Mouse (Mus musculus) neural tube, embryonic 15.5 days (tissue): ENCODE measurements around the gene Cenpn. TPM values are rescaled to one million over a fixed set of nuclear protein-coding genes. Genes with fewer than 3 reads are reported as not detected.
A peak's percentile ranks its signal among the peaks of the same experiment; 100 is the strongest.

Source experiments
- ATAC-seq: fragments of 200-750 bp; cut with Nextera tagmentation; 2 replicates; pipeline ENCODE4 v1.8.0; 2017; ENCODE audit warnings: mild to moderate bottlenecking, moderate TSS enrichment, moderate library complexity; ENCODE audit not compliant: low FRiP score
- H3K27ac ChIP-seq: fragments of 300-500 bp; sonication (generic); replicated peaks from 2 replicates; pipeline ENCODE4 v1.5.1; 2015; ENCODE audit warnings: mild to moderate bottlenecking, inconsistent platforms
- H3K27me3 ChIP-seq: fragments of 300-500 bp; sonication (generic); replicated peaks from 2 replicates; pipeline ENCODE4 v1.6.1; 2015; ENCODE audit warnings: inconsistent platforms
- H3K36me3 ChIP-seq: fragments of 300-500 bp; sonication (generic); 2 replicates; pipeline ENCODE4 v1.6.1; 2015; ENCODE audit warnings: inconsistent platforms
- H3K4me1 ChIP-seq: fragments of 300-500 bp; sonication (generic); 2 replicates; pipeline ENCODE4 v1.6.1; 2015; ENCODE audit warnings: inconsistent platforms
- H3K4me2 ChIP-seq: fragments of 300-500 bp; sonication (generic); 2 replicates; pipeline ENCODE4 v1.6.1; 2015; ENCODE audit warnings: inconsistent platforms, mild to moderate bottlenecking, moderate library complexity
- H3K4me3 ChIP-seq: fragments of 300-500 bp; sonication (generic); replicated peaks from 2 replicates; pipeline ENCODE4 v1.5.1; 2015; ENCODE audit warnings: mild to moderate bottlenecking, inconsistent platforms
- H3K9ac ChIP-seq: fragments of 300-500 bp; sonication (generic); replicated peaks from 2 replicates; pipeline ENCODE4 v1.6.1; 2015; ENCODE audit warnings: mild to moderate bottlenecking, inconsistent platforms
- H3K9me3 ChIP-seq: fragments of 300-500 bp; sonication (generic); replicated peaks from 2 replicates; pipeline ENCODE4 v1.6.1; 2016; ENCODE audit warnings: inconsistent platforms
- WGBS: fragments of 180-500 bp; shearing (Covaris S2); methylation state at CpG from one replicate; pipeline ENCODE4 v1.1.7; 2015; ENCODE audit warnings: mixed read lengths; 5-methylcytosine and 5-hydroxymethylcytosine counted together
- polyA plus RNA-seq: library from polyadenylated mRNA; unstranded; fragments of >200 nt; fragmentation: Nextera tagmentation; extraction: Ambion mirVana; gene quantifications from 2 replicates; pipeline ENCODE4 v1.2.1, GENCODE M21; 2015

Cenpn gene
- polyA plus RNA-seq, 1 experiment from 2014 or later, result 7.4 TPM

DNA sequence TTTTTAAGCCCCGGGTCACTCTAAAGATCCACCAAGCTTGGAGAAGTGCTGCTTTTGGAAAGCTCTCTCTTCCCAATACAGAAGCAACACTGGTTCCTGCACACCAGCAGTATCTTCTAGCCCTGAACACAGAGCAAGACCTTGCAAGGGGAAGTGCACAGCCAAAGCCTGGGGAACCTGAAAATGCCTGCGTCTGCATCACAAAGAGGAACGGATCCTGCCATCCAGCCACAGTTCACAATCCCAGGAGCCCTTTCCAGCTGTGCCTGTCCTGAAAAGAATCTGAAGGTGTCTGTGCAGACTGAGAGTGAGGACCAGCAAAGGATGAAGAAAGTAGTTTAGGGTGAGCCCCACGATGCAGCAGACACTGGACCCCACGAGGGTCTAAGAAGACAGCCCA lies 53.5 kb downstream of the Cenpn start:
- peaks cover 15% of the 10 kb centered on the region for H3K4me1 ChIP-seq
- 0 out of 2 replicates have a peak, but pooled peaks cover 3% of the 10 kb centered on the region for H3K36me3 ChIP-seq
- H3K4me2 ChIP-seq, result no peak overlapping the region
- no peaks in the 10 kb centered on the region for H3K9me3 ChIP-seq
- H3K9ac ChIP-seq, result no peak overlapping the region
- no peaks in the 10 kb centered on the region for H3K27me3 ChIP-seq
- WGBS, result 42% methylated on average over 5 of the region's 5 CpGs
- H3K27ac ChIP-seq, result no peak overlapping the region
- ATAC-seq, result no peak
- H3K4me3 ChIP-seq, result no peak overlapping the region

DNA sequence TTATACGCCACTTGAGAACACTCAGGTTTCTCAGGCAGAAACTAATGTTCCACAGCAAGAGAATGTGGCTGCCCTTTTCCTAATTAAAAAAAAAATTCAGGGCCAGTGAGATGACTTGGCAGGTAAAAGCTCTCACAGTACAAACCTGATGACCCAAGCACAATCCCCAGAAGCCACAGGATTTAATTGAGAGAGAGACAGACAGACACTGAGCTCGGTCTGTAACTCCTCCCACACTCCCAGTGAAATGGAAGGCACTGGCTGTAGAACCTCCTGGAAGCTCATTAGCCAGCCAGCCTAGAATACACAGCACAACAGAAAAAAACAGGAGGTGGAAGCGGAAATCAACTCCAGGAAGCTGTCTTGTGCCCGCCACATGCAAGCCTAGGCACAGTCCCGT lies 54.1 kb downstream of the Cenpn start:
- no peak for ATAC-seq
- Histone ChIP-seq H3K4me3 (no peak overlapping the region), H3K36me3 (0 out of 2 replicates have a peak, but pooled peaks cover 3% of the 10 kb centered on the region), H3K4me1 (peaks cover 16% of the 10 kb centered on the region), H3K9ac (no peak overlapping the region), H3K9me3 (no peaks in the 10 kb centered on the region), H3K4me2 (no peak overlapping the region), H3K27ac (no peak overlapping the region), H3K27me3 (no peaks in the 10 kb centered on the region)
- 70% methylated on average over 5 of the region's 5 CpGs for WGBS

DNA sequence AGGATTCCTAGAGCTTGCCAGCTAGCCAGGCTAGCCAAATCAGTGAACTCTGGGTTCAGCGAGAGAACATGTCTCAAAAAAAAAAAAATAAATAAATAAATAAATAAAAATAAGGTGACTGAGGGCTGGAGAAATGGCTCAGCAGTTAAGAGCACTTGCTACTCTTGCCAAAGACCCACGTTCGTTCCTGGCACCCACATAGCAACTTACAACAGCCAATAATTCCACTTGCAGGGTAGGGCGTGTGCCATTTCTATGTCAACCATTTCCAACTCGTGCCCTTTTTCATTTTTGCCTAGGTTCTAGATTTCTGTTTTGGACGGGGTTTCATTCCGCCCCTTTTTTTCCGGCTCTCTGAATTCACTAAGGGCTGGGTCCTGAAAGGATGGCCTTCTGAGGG lies 56.5 kb downstream of the Cenpn start:
- no peaks in the 10 kb centered on the region for H3K27me3 ChIP-seq
- peak overlapping the region; percentile 79 for H3K27ac ChIP-seq
- no peak for ATAC-seq
- peak overlapping the region; percentile 90 for H3K4me3 ChIP-seq
- 34% methylated on average over 8 of the region's 8 CpGs for WGBS
- H3K9ac ChIP-seq, result peak overlapping the region; percentile 59
- H3K4me1 ChIP-seq, result peaks cover 16% of the 10 kb centered on the region
- H3K4me2 ChIP-seq, result peak overlapping the region; percentile 93
- H3K9me3 ChIP-seq, result no peaks in the 10 kb centered on the region
- H3K36me3 ChIP-seq, result peaks cover 3% of the 10 kb centered on the region; the same call in 1 of the 2 replicates

DNA sequence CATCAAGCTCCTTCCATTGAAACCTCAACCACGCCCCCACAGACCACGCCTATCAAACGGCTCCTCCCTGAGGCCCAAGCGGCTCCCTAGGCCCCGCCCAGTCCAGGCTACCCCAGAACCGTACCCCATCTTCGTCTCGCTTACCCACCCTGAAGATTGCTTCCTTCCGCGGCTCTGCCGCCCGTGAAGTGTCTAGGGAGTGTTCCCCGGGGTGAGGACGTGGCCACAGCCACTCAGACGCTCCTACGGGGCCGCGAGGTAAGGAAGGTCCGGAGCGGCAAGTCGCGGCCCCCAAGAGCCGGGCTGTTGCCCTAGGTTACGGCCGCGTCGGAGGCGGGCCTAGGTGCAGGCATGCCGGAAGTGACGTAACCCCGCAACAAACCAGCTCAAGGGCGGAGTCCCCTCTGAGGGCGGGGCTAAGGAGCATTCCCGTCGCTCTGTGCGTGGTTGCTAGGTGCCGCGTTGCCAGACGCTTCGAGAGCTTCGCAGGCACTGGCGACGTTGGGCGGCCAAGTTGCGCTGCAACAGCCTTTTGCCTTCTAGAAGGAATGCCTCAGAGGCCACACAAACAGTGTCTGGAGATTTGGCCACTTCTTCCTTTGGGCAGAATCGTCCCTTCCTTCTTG lies 57.2 kb downstream of the Cenpn start, which contains the start of gene 1700030J22Rik:
1700030J22Rik (minus strand) TSS at position 329 of the 626 bp plus-strand sequence.
- Histone ChIP-seq H3K36me3 (peaks cover 9% of the 10 kb centered on the region), H3K9ac (peak within 1 kb of the TSS; percentile 59), H3K27me3 (no peaks in the 10 kb centered on the region), H3K4me2 (peak within 1 kb of the TSS; percentile 93), H3K9me3 (no peaks in the 10 kb centered on the region), H3K27ac (peak within 1 kb of the TSS; percentile 79), H3K4me1 (peaks cover 16% of the 10 kb centered on the region), H3K4me3 (peak within 1 kb of the TSS; percentile 90)
- WGBS, result under 1% methylated on average over 46 of the region's 46 CpGs
- ATAC-seq, result peak; percentile 99

DNA sequence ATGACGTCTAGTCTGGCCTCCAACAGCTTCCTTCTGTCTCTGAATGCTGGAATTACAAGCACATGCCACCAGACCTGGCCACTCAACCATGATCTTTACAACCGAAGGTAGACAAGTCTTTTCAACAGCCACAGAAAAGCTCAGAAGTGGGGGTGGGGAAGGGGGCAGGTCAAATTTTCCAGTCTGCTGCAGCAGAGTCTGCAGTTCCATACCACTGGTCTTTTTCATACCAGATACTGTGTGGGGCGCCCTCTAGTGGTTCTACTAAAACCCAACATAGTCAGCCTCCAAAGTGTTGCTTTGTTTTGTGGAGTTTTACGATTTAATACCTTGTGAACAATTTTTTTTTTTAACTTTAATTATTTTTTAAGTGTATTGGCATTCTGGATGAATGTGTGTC lies 58.6 kb downstream of the Cenpn start:
- Histone ChIP-seq H3K9me3 (no peaks in the 10 kb centered on the region), H3K9ac (no peak overlapping the region), H3K27ac (no peak overlapping the region), H3K36me3 (peaks cover 13% of the 10 kb centered on the region), H3K4me2 (peak overlapping the region; percentile 19; the same call in 1 of the 2 replicates), H3K4me1 (peaks cover 16% of the 10 kb centered on the region), H3K4me3 (no peak overlapping the region), H3K27me3 (no peaks in the 10 kb centered on the region)
- ATAC-seq, result no peak
- 14% methylated on average over 4 of the region's 4 CpGs for WGBS

DNA sequence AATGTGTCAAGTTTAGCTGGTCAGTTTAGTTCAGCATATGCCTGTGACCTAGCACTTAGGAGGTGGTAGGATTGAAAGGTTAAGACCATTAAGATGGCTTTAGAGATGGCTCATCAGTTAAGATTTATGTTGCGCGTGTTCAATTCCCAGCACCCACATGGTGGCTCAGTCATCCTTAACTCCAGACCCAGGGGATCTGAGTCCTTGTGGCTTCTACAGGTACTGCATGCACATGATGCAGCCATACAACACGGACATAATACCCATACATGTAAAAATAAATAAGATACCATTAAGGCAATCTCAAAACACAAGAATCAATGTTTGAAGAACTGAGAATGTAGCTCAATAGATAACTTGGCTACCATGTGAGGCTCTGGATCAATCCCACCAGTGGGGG lies 68.3 kb downstream of the Cenpn start:
- no peaks in the 10 kb centered on the region for H3K27me3 ChIP-seq
- H3K9me3 ChIP-seq, result no peaks in the 10 kb centered on the region
- 95% methylated on average over 3 of the region's 3 CpGs for WGBS
- no peak overlapping the region for H3K4me2 ChIP-seq
- peaks cover 19% of the 10 kb centered on the region for H3K4me1 ChIP-seq
- no peak overlapping the region for H3K9ac ChIP-seq
- H3K4me3 ChIP-seq, result no peak overlapping the region
- H3K27ac ChIP-seq, result no peak overlapping the region
- no peak for ATAC-seq
- H3K36me3 ChIP-seq, result peaks cover 7% of the 10 kb centered on the region; the same call in 1 of the 2 replicates

Other genes with a start within 250 kb of the Cenpn start
- gene Cdyl2, start 188.7 kb upstream of the Cenpn start, polyA plus RNA-seq, result 10.6 and 11.3 TPM in 2 replicates
- gene Cmc2, start 275 bp upstream of the Cenpn start, polyA plus RNA-seq, result 39.4 and 40.1 TPM in 2 replicates
- 19.4 and 19.6 TPM in 2 replicates for gene Atmin, start 21.7 kb downstream of the Cenpn start, polyA plus RNA-seq
- 5.9 and 7.0 TPM in 2 replicates for gene 1700030J22Rik, start 57.2 kb downstream of the Cenpn start, polyA plus RNA-seq
- gene Gcsh, start 71.8 kb downstream of the Cenpn start, polyA plus RNA-seq, result 108 and 116 TPM in 2 replicates
- 0.10 and 0.19 TPM in 2 replicates for gene Pkd1l2, start 160.7 kb downstream of the Cenpn start, polyA plus RNA-seq
- gene Bco1, start 174.1 kb downstream of the Cenpn start, polyA plus RNA-seq, result 0.14 and 0.40 TPM in 2 replicates
- 2.2 and 2.3 TPM in 2 replicates for gene Gan, start 236.4 kb downstream of the Cenpn start, polyA plus RNA-seq